Mouse (Mus musculus) erythroblast, adult 5-6 weeks (primary cell): Measurements from ENCODE around the gene Pea15a. TPM values are rescaled to one million over a fixed set of nuclear protein-coding genes. Genes with fewer than 3 reads are reported as not detected.

Source experiments
- ATAC-seq: replicated peaks from 2 replicates; pipeline ENCODE4 v1.8.0; 2016; ENCODE audit warnings: moderate number of reproducible peaks, mild to moderate bottlenecking, moderate TSS enrichment, inconsistent platforms; ENCODE audit not compliant: poor library complexity, low FRiP score, severe bottlenecking
- total RNA-seq, 2 experiments: library from RNA; stranded (forward) in 1 of 2; stranded (reverse) in 1 of 2; fragments of 150-400 nt in 1 of 2; fragments of 200-764, 138-1000 nt in 1 of 2; gene quantifications; 2 replicates each; pipeline versions ENCODE4 v1.2.3 to v1.2.4; 2015 to 2017; ENCODE audit warnings: low replicate concordance in 2 of 2

The Pea15a gene
- total RNA-seq, 2 experiments from 2014 or later, result 2.5 to 2.6 TPM

- no peak for ATAC-seq
These were observed 890 bp downstream of the Pea15a start for GRCm38 (mm10) chr1:172205741-172206087.

- ATAC-seq, result no peak
These were observed 1.5 kb downstream of the Pea15a start for GRCm38 (mm10) chr1:172204814-172205740.

- no peak for ATAC-seq
These were observed 2.4 kb downstream of the Pea15a start for GRCm38 (mm10) chr1:172204033-172204813.

- no peak for ATAC-seq
These were observed 3.0 kb downstream of the Pea15a start for GRCm38 (mm10) chr1:172203566-172203965.

GRCm38 (mm10) chr1:172202894-172203522 is 3.6 kb downstream of the Pea15a start:
- no peak for ATAC-seq

GRCm38 (mm10) chr1:172201967-172202880 is 4.4 kb downstream of the Pea15a start:
- no peak for ATAC-seq

- no peak for ATAC-seq
These were observed 5.6 kb downstream of the Pea15a start for GRCm38 (mm10) chr1:172200871-172201447.

GRCm38 (mm10) chr1:172200161-172200560 is 6.4 kb downstream of the Pea15a start:
- no peak for ATAC-seq

GRCm38 (mm10) chr1:172198996-172199395 is 7.6 kb downstream of the Pea15a start:
- ATAC-seq, result no peak

GRCm38 (mm10) chr1:172198316-172198715 is 8.3 kb downstream of the Pea15a start:
- no peak for ATAC-seq

- ATAC-seq, result no peak
These were observed 8.8 kb downstream of the Pea15a start for GRCm38 (mm10) chr1:172197851-172198250.

- ATAC-seq, result no peak
These were observed 9.5 kb downstream of the Pea15a start for GRCm38 (mm10) chr1:172197146-172197545.

- no peak for ATAC-seq
These were observed 12.2 kb downstream of the Pea15a start for GRCm38 (mm10) chr1:172194435-172194834.

GRCm38 (mm10) chr1:172192217-172192616 is 14.4 kb downstream of the Pea15a start:
- no peak for ATAC-seq

- no peak for ATAC-seq
These were observed 15.0 kb downstream of the Pea15a start for GRCm38 (mm10) chr1:172191578-172191977.

GRCm38 (mm10) chr1:172188891-172189290 is 17.7 kb downstream of the Pea15a start:
- peak; percentile 68; the same call in 1 of the 2 replicates for ATAC-seq

GRCm38 (mm10) chr1:172186401-172187289 is 20.0 kb downstream of the Pea15a start:
- ATAC-seq, result no peak

GRCm38 (mm10) chr1:172183915-172184314 is 22.7 kb downstream of the Pea15a start:
- ATAC-seq, result no peak
